Mouse (Mus musculus): Measurements from ENCODE around the gene Rcan2. TPM values are rescaled to one million over a fixed set of nuclear protein-coding genes. Genes with fewer than 3 reads are reported as not detected.

Rcan2 gene
- polyA plus RNA-seq, 1 experiment from 2014 or later: 1.3 TPM

- H3K9ac ChIP-seq (ENCODE audit: low read depth, low read length): no peak overlapping the region
- H3K27ac ChIP-seq (ENCODE audit: low read depth, low read length): no peak overlapping the region
- ATAC-seq: no peak
- H3K9me3 ChIP-seq (ENCODE audit: control insufficient read depth): no peaks in the 10 kb centered on the region
- H3K27me3 ChIP-seq (replicated peaks; ENCODE audit: control insufficient read depth, insufficient read depth, low read length): no peaks in the 10 kb centered on the region
- no peak overlapping the region for H3K4me2 ChIP-seq (replicated peaks; ENCODE audit: low read depth)
- no peak for TF ChIP-seq CTCF (IDR thresholded peaks at IDR 0.05; ENCODE audit: low read depth)
- no peaks in the 10 kb centered on the region for H3K36me3 ChIP-seq (ENCODE audit: control insufficient read depth, insufficient read depth)
- H3K4me1 ChIP-seq (replicated peaks; ENCODE audit: control insufficient read depth, insufficient read depth, low read length): no peaks in the 10 kb centered on the region
- H3K4me3 ChIP-seq (ENCODE audit: low read depth, low read length): no peak overlapping the region
These were observed 11.8 kb upstream of the Rcan2 start for GRCm38 (mm10) chr17:43789376-43789775.

- no peaks in the 10 kb centered on the region for H3K9me3 ChIP-seq (ENCODE audit: control insufficient read depth)
- H3K4me1 ChIP-seq (replicated peaks; ENCODE audit: control insufficient read depth, insufficient read depth, low read length): no peaks in the 10 kb centered on the region
- H3K4me3 ChIP-seq (ENCODE audit: low read depth, low read length): no peak overlapping the region
- TF ChIP-seq CTCF (IDR thresholded peaks at IDR 0.05; ENCODE audit: low read depth): no peak
- H3K27me3 ChIP-seq (replicated peaks; ENCODE audit: control insufficient read depth, insufficient read depth, low read length): no peaks in the 10 kb centered on the region
- H3K27ac ChIP-seq (ENCODE audit: low read depth, low read length): no peak overlapping the region
- 90% methylated on average over 3 of the region's 3 CpGs for WGBS
- H3K4me2 ChIP-seq (replicated peaks; ENCODE audit: low read depth): no peak overlapping the region
- ATAC-seq: no peak
- no peaks in the 10 kb centered on the region for H3K36me3 ChIP-seq (ENCODE audit: control insufficient read depth, insufficient read depth)
- H3K9ac ChIP-seq (ENCODE audit: low read depth, low read length): no peak overlapping the region
These were observed 9.4 kb upstream of the Rcan2 start for GRCm38 (mm10) chr17:43791751-43792150.

- H3K36me3 ChIP-seq (ENCODE audit: control insufficient read depth, insufficient read depth): no peaks in the 10 kb centered on the region
- no peak for ATAC-seq
- no peak for TF ChIP-seq CTCF (IDR thresholded peaks at IDR 0.05; ENCODE audit: low read depth)
- no peaks in the 10 kb centered on the region for H3K27me3 ChIP-seq (replicated peaks; ENCODE audit: control insufficient read depth, insufficient read depth, low read length)
- H3K9ac ChIP-seq (ENCODE audit: low read depth, low read length): no peak overlapping the region
- no peak overlapping the region for H3K27ac ChIP-seq (ENCODE audit: low read depth, low read length)
- H3K4me3 ChIP-seq (ENCODE audit: low read depth, low read length): no peak overlapping the region
- no peaks in the 10 kb centered on the region for H3K4me1 ChIP-seq (replicated peaks; ENCODE audit: control insufficient read depth, insufficient read depth, low read length)
- WGBS: 61% methylated on average over 1 of the region's 1 CpGs
- no peak overlapping the region for H3K4me2 ChIP-seq (replicated peaks; ENCODE audit: low read depth)
- H3K9me3 ChIP-seq (ENCODE audit: control insufficient read depth): no peaks in the 10 kb centered on the region
These were observed 6.3 kb upstream of the Rcan2 start for GRCm38 (mm10) chr17:43794731-43795280.

- peak overlapping the region; percentile 52 for H3K4me3 ChIP-seq (ENCODE audit: low read depth, low read length)
- peaks cover 10% of the 10 kb centered on the region; the same call in 1 of the 2 replicates for H3K27me3 ChIP-seq (replicated peaks; ENCODE audit: control insufficient read depth, insufficient read depth, low read length)
- H3K36me3 ChIP-seq (ENCODE audit: control insufficient read depth, insufficient read depth): no peaks in the 10 kb centered on the region
- peak; percentile 68 for ATAC-seq
- H3K9ac ChIP-seq (ENCODE audit: low read depth, low read length): peak overlapping the region; percentile 12; the same call in 1 of the 2 replicates
- no peaks in the 10 kb centered on the region for H3K4me1 ChIP-seq (replicated peaks; ENCODE audit: control insufficient read depth, insufficient read depth, low read length)
- under 1% methylated on average over 39 of the region's 55 CpGs for WGBS
- no peak overlapping the region for H3K27ac ChIP-seq (ENCODE audit: low read depth, low read length)
- no peaks in the 10 kb centered on the region for H3K9me3 ChIP-seq (ENCODE audit: control insufficient read depth)
- no peak; the same call in 1 of the 2 replicates for TF ChIP-seq CTCF (IDR thresholded peaks at IDR 0.05; ENCODE audit: low read depth)
- peak overlapping the region; percentile 85 for H3K4me2 ChIP-seq (replicated peaks; ENCODE audit: low read depth)
These were observed 633 bp downstream of the Rcan2 start for GRCm38 (mm10) chr17:43801595-43802373.

GRCm38 (mm10) chr17:43802414-43802813 lies 1.3 kb downstream of the Rcan2 start:
- Histone ChIP-seq H3K4me2 (replicated peaks; ENCODE audit: low read depth) (peak overlapping the region; percentile 85), H3K9ac (ENCODE audit: low read depth, low read length) (no peak overlapping the region), H3K36me3 (ENCODE audit: control insufficient read depth, insufficient read depth) (no peaks in the 10 kb centered on the region), H3K27ac (ENCODE audit: low read depth, low read length) (no peak overlapping the region), H3K9me3 (ENCODE audit: control insufficient read depth) (no peaks in the 10 kb centered on the region), H3K4me1 (replicated peaks; ENCODE audit: control insufficient read depth, insufficient read depth, low read length) (no peaks in the 10 kb centered on the region), H3K27me3 (replicated peaks; ENCODE audit: control insufficient read depth, insufficient read depth, low read length) (peaks cover 10% of the 10 kb centered on the region; the same call in 1 of the 2 replicates), H3K4me3 (ENCODE audit: low read depth, low read length) (peak overlapping the region; percentile 52)
- 23% methylated on average over 11 of the region's 11 CpGs for WGBS
- TF ChIP-seq CTCF (IDR thresholded peaks at IDR 0.05; ENCODE audit: low read depth): no peak
- ATAC-seq: no peak

GRCm38 (mm10) chr17:43803111-43803510 lies 2.0 kb downstream of the Rcan2 start:
- no peak for ATAC-seq
- H3K9ac ChIP-seq (ENCODE audit: low read depth, low read length): no peak overlapping the region
- H3K27me3 ChIP-seq (replicated peaks; ENCODE audit: control insufficient read depth, insufficient read depth, low read length): peaks cover 10% of the 10 kb centered on the region; the same call in 1 of the 2 replicates
- TF ChIP-seq CTCF (IDR thresholded peaks at IDR 0.05; ENCODE audit: low read depth): no peak
- H3K4me1 ChIP-seq (replicated peaks; ENCODE audit: control insufficient read depth, insufficient read depth, low read length): no peaks in the 10 kb centered on the region
- H3K4me2 ChIP-seq (replicated peaks; ENCODE audit: low read depth): no peak overlapping the region
- 69% methylated on average over 2 of the region's 2 CpGs for WGBS
- no peak overlapping the region for H3K4me3 ChIP-seq (ENCODE audit: low read depth, low read length)
- H3K27ac ChIP-seq (ENCODE audit: low read depth, low read length): no peak overlapping the region
- H3K36me3 ChIP-seq (ENCODE audit: control insufficient read depth, insufficient read depth): no peaks in the 10 kb centered on the region
- no peaks in the 10 kb centered on the region for H3K9me3 ChIP-seq (ENCODE audit: control insufficient read depth)
